Mouse (Mus musculus): ENCODE measurements around the gene Dhx35. TPM values are rescaled to one million over a fixed set of nuclear protein-coding genes. Genes with fewer than 3 reads are reported as not detected.

The Dhx35 gene
- polyA plus RNA-seq, 1 experiment from 2014 or later = 12.7 TPM

GRCm38 (mm10) chr2:158857579-158857978 lies 63.0 kb downstream of the Dhx35 start:
- H3K4me3 ChIP-seq (ENCODE audit: low read length) = no peak overlapping the region
- H3K4me1 ChIP-seq (ENCODE audit: control insufficient read depth, insufficient read depth, low read length) = peaks cover 37% of the 10 kb centered on the region
- H3K9me3 ChIP-seq (ENCODE audit: control insufficient read depth, low read length) = no peaks in the 10 kb centered on the region
- 54% methylated on average over 15 of the region's 15 CpGs for WGBS
- no peaks in the 10 kb centered on the region for H3K27me3 ChIP-seq (replicated peaks; ENCODE audit: control insufficient read depth, insufficient read depth, low read length)
- peak overlapping the region; percentile 91 for H3K27ac ChIP-seq (ENCODE audit: low read length)
- 0 out of 2 replicates have a peak, but pooled peaks cover 3% of the 10 kb centered on the region for H3K36me3 ChIP-seq (ENCODE audit: control insufficient read depth, insufficient read depth, low read length)
- H3K4me2 ChIP-seq (ENCODE audit: low read depth, low read length) = 0 out of 2 replicates have a peak overlapping the region, but pooled peaks have one; percentile 2
- ATAC-seq = peak; percentile 85
- H3K9ac ChIP-seq (ENCODE audit: low read depth, low read length) = peak overlapping the region; percentile 42; the same call in 1 of the 2 replicates

- no peak overlapping the region for H3K4me2 ChIP-seq (ENCODE audit: low read depth, low read length)
- H3K36me3 ChIP-seq (ENCODE audit: control insufficient read depth, insufficient read depth, low read length) = no peaks in the 10 kb centered on the region
- no peaks in the 10 kb centered on the region for H3K27me3 ChIP-seq (replicated peaks; ENCODE audit: control insufficient read depth, insufficient read depth, low read length)
- WGBS = 76% methylated on average over 2 of the region's 2 CpGs
- no peak for ATAC-seq
- H3K4me1 ChIP-seq (ENCODE audit: control insufficient read depth, insufficient read depth, low read length) = peaks cover 32% of the 10 kb centered on the region
- H3K9ac ChIP-seq (ENCODE audit: low read depth, low read length) = no peak overlapping the region
- no peak overlapping the region for H3K27ac ChIP-seq (ENCODE audit: low read length)
- H3K9me3 ChIP-seq (ENCODE audit: control insufficient read depth, low read length) = no peaks in the 10 kb centered on the region
- no peak overlapping the region for H3K4me3 ChIP-seq (ENCODE audit: low read length)
Observed at GRCm38 (mm10) chr2:158861115-158861514, 66.5 kb downstream of the Dhx35 start.

- Histone ChIP-seq H3K36me3 (ENCODE audit: control insufficient read depth, insufficient read depth, low read length) (no peaks in the 10 kb centered on the region), H3K9me3 (ENCODE audit: control insufficient read depth, low read length) (no peaks in the 10 kb centered on the region), H3K4me3 (ENCODE audit: low read length) (no peak overlapping the region), H3K4me2 (ENCODE audit: low read depth, low read length) (no peak overlapping the region), H3K27ac (ENCODE audit: low read length) (no peak overlapping the region), H3K27me3 (replicated peaks; ENCODE audit: control insufficient read depth, insufficient read depth, low read length) (no peaks in the 10 kb centered on the region), H3K4me1 (ENCODE audit: control insufficient read depth, insufficient read depth, low read length) (peaks cover 16% of the 10 kb centered on the region), H3K9ac (ENCODE audit: low read depth, low read length) (no peak overlapping the region)
- WGBS = 40% methylated on average over 11 of the region's 11 CpGs
- peak; percentile 64 for ATAC-seq
Observed at GRCm38 (mm10) chr2:158863341-158864125, 68.9 kb downstream of the Dhx35 start.

GRCm38 (mm10) chr2:158864126-158864458 lies 69.5 kb downstream of the Dhx35 start:
- H3K27ac ChIP-seq (ENCODE audit: low read length) = no peak overlapping the region
- no peak overlapping the region for H3K4me2 ChIP-seq (ENCODE audit: low read depth, low read length)
- no peaks in the 10 kb centered on the region for H3K9me3 ChIP-seq (ENCODE audit: control insufficient read depth, low read length)
- peaks cover 16% of the 10 kb centered on the region for H3K4me1 ChIP-seq (ENCODE audit: control insufficient read depth, insufficient read depth, low read length)
- H3K36me3 ChIP-seq (ENCODE audit: control insufficient read depth, insufficient read depth, low read length) = no peaks in the 10 kb centered on the region
- H3K9ac ChIP-seq (ENCODE audit: low read depth, low read length) = no peak overlapping the region
- no peak overlapping the region for H3K4me3 ChIP-seq (ENCODE audit: low read length)
- WGBS = 76% methylated on average over 4 of the region's 4 CpGs
- no peaks in the 10 kb centered on the region for H3K27me3 ChIP-seq (replicated peaks; ENCODE audit: control insufficient read depth, insufficient read depth, low read length)
- ATAC-seq = 0 out of 2 replicates have a peak, but pooled peaks have one; percentile 5

GRCm38 (mm10) chr2:158865358-158865757 lies 70.8 kb downstream of the Dhx35 start:
- ATAC-seq = peak; percentile 21; the same call in 1 of the 2 replicates
- no peaks in the 10 kb centered on the region for H3K9me3 ChIP-seq (ENCODE audit: control insufficient read depth, low read length)
- peaks cover 16% of the 10 kb centered on the region for H3K4me1 ChIP-seq (ENCODE audit: control insufficient read depth, insufficient read depth, low read length)
- no peak overlapping the region for H3K4me3 ChIP-seq (ENCODE audit: low read length)
- no peak overlapping the region for H3K27ac ChIP-seq (ENCODE audit: low read length)
- no peak overlapping the region for H3K9ac ChIP-seq (ENCODE audit: low read depth, low read length)
- H3K27me3 ChIP-seq (replicated peaks; ENCODE audit: control insufficient read depth, insufficient read depth, low read length) = no peaks in the 10 kb centered on the region
- H3K36me3 ChIP-seq (ENCODE audit: control insufficient read depth, insufficient read depth, low read length) = no peaks in the 10 kb centered on the region
- 18% methylated on average over 10 of the region's 10 CpGs for WGBS
- H3K4me2 ChIP-seq (ENCODE audit: low read depth, low read length) = no peak overlapping the region

- ATAC-seq = no peak
- no peaks in the 10 kb centered on the region for H3K36me3 ChIP-seq (ENCODE audit: control insufficient read depth, insufficient read depth, low read length)
- no peak overlapping the region for H3K4me2 ChIP-seq (ENCODE audit: low read depth, low read length)
- no peak overlapping the region for H3K9ac ChIP-seq (ENCODE audit: low read depth, low read length)
- 58% methylated on average over 6 of the region's 6 CpGs for WGBS
- no peaks in the 10 kb centered on the region for H3K9me3 ChIP-seq (ENCODE audit: control insufficient read depth, low read length)
- no peaks in the 10 kb centered on the region for H3K4me1 ChIP-seq (ENCODE audit: control insufficient read depth, insufficient read depth, low read length)
- H3K4me3 ChIP-seq (ENCODE audit: low read length) = no peak overlapping the region
- H3K27me3 ChIP-seq (replicated peaks; ENCODE audit: control insufficient read depth, insufficient read depth, low read length) = no peaks in the 10 kb centered on the region
- no peak overlapping the region for H3K27ac ChIP-seq (ENCODE audit: low read length)
Observed at GRCm38 (mm10) chr2:158886571-158886970, 92.0 kb downstream of the Dhx35 start.

- Histone ChIP-seq H3K27me3 (replicated peaks; ENCODE audit: control insufficient read depth, insufficient read depth, low read length) (no peaks in the 10 kb centered on the region), H3K36me3 (ENCODE audit: control insufficient read depth, insufficient read depth, low read length) (no peaks in the 10 kb centered on the region), H3K9ac (ENCODE audit: low read depth, low read length) (no peak overlapping the region), H3K9me3 (ENCODE audit: control insufficient read depth, low read length) (no peaks in the 10 kb centered on the region), H3K4me1 (ENCODE audit: control insufficient read depth, insufficient read depth, low read length) (no peaks in the 10 kb centered on the region), H3K4me3 (ENCODE audit: low read length) (no peak overlapping the region), H3K4me2 (ENCODE audit: low read depth, low read length) (no peak overlapping the region), H3K27ac (ENCODE audit: low read length) (no peak overlapping the region)
- 85% methylated on average over 5 of the region's 5 CpGs for WGBS
- ATAC-seq = no peak
Observed at GRCm38 (mm10) chr2:158888531-158888930, 93.9 kb downstream of the Dhx35 start.

- no peaks in the 10 kb centered on the region for H3K27me3 ChIP-seq (replicated peaks; ENCODE audit: control insufficient read depth, insufficient read depth, low read length)
- H3K36me3 ChIP-seq (ENCODE audit: control insufficient read depth, insufficient read depth, low read length) = no peaks in the 10 kb centered on the region
- no peaks in the 10 kb centered on the region for H3K4me1 ChIP-seq (ENCODE audit: control insufficient read depth, insufficient read depth, low read length)
- ATAC-seq = no peak
- WGBS = 52% methylated on average over 11 of the region's 11 CpGs
- no peak overlapping the region for H3K9ac ChIP-seq (ENCODE audit: low read depth, low read length)
- H3K4me3 ChIP-seq (ENCODE audit: low read length) = no peak overlapping the region
- H3K27ac ChIP-seq (ENCODE audit: low read length) = no peak overlapping the region
- H3K4me2 ChIP-seq (ENCODE audit: low read depth, low read length) = no peak overlapping the region
- no peaks in the 10 kb centered on the region for H3K9me3 ChIP-seq (ENCODE audit: control insufficient read depth, low read length)
Observed at GRCm38 (mm10) chr2:158889201-158889600, 94.6 kb downstream of the Dhx35 start.

- no peaks in the 10 kb centered on the region for H3K27me3 ChIP-seq (replicated peaks; ENCODE audit: control insufficient read depth, insufficient read depth, low read length)
- no peak overlapping the region for H3K9ac ChIP-seq (ENCODE audit: low read depth, low read length)
- H3K4me1 ChIP-seq (ENCODE audit: control insufficient read depth, insufficient read depth, low read length) = no peaks in the 10 kb centered on the region
- no peaks in the 10 kb centered on the region for H3K9me3 ChIP-seq (ENCODE audit: control insufficient read depth, low read length)
- 85% methylated on average over 4 of the region's 4 CpGs for WGBS
- H3K4me2 ChIP-seq (ENCODE audit: low read depth, low read length) = no peak overlapping the region
- no peaks in the 10 kb centered on the region for H3K36me3 ChIP-seq (ENCODE audit: control insufficient read depth, insufficient read depth, low read length)
- no peak overlapping the region for H3K27ac ChIP-seq (ENCODE audit: low read length)
- ATAC-seq = no peak
- H3K4me3 ChIP-seq (ENCODE audit: low read length) = no peak overlapping the region
Observed at GRCm38 (mm10) chr2:158891319-158891718, 96.7 kb downstream of the Dhx35 start.
